Mouse (Mus musculus) liver, postnatal 0 days (tissue): ENCODE measurements around the gene Adamts20. TPM values are rescaled to one million over a fixed set of nuclear protein-coding genes. Genes with fewer than 3 reads are reported as not detected.
A peak's percentile ranks its signal among the peaks of the same experiment; 100 is the strongest.

Experiments used
- ATAC-seq: fragments of 200-750 bp; cut with Nextera tagmentation; 2 replicates; pipeline ENCODE4 v1.8.0; 2017; ENCODE audit warnings: mild to moderate bottlenecking, moderate library complexity
- DNase-seq: peaks from one replicate; pipeline ENCODE4 v3.0.0-alpha.2; 2016
- H3K27ac ChIP-seq: fragments of 300-500 bp; sonication (generic); 2 replicates; pipeline ENCODE4 v1.5.1; 2014; ENCODE audit warnings: antibody characterized with exemption, moderate library complexity, mild to moderate bottlenecking, low read depth
- H3K27me3 ChIP-seq: fragments of 300-500 bp; sonication (generic); 2 replicates; pipeline ENCODE4 v1.6.1; 2014; ENCODE audit warnings: low read length, control low read depth, mixed read lengths; ENCODE audit not compliant: insufficient read depth
- H3K36me3 ChIP-seq: fragments of 300-500 bp; sonication (generic); replicated peaks from 2 replicates; pipeline ENCODE4 v1.6.1; 2014; ENCODE audit warnings: mild to moderate bottlenecking, control low read depth, low read length, moderate library complexity, mixed read lengths; ENCODE audit not compliant: insufficient read depth
- H3K4me1 ChIP-seq: fragments of 300-500 bp; sonication (generic); 2 replicates; pipeline ENCODE4 v1.6.1; 2014; ENCODE audit warnings: antibody characterized with exemption, mild to moderate bottlenecking, control low read depth; ENCODE audit not compliant: insufficient read depth
- H3K4me2 ChIP-seq: fragments of 300-500 bp; sonication (generic); 2 replicates; pipeline ENCODE4 v1.6.1; 2014; ENCODE audit warnings: low read depth, mild to moderate bottlenecking, low read length, moderate library complexity, mixed read lengths
- H3K4me3 ChIP-seq: fragments of 300-500 bp; sonication (generic); 2 replicates; pipeline ENCODE4 v1.5.1; 2014; ENCODE audit warnings: low read depth, low read length
- H3K9ac ChIP-seq: fragments of 300-500 bp; sonication (generic); replicated peaks from 2 replicates; pipeline ENCODE4 v1.6.1; 2014; ENCODE audit warnings: mild to moderate bottlenecking, moderate library complexity
- H3K9me3 ChIP-seq: fragments of 300-500 bp; sonication (generic); 2 replicates; pipeline ENCODE4 v1.6.1; 2016; ENCODE audit warnings: mild to moderate bottlenecking, control low read depth, low read length, mixed read lengths
- CTCF ChIP-seq: sonication (generic); IDR thresholded peaks from 2 replicates; pipeline ENCODE4 v1.5.1; 2016; ENCODE audit warnings: antibody characterized with exemption, low read depth
- EP300 ChIP-seq: IDR thresholded peaks from 2 replicates; pipeline ENCODE4 v1.6.1; 2016; ENCODE audit warnings: antibody characterized with exemption, low read depth, mild to moderate bottlenecking
- WGBS: fragments of 180-500 bp; shearing (Covaris S2); extraction: QIAGEN DNeasy Blood & Tissue Kit; methylation state at CpG from one replicate; pipeline ENCODE4 v1.1.7; 2014; ENCODE audit not compliant: insufficient replicate concordance; 5-methylcytosine and 5-hydroxymethylcytosine counted together
- polyA plus RNA-seq: library from polyadenylated mRNA; unstranded; fragments of >200 nt; fragmentation: Nextera tagmentation; extraction: Ambion mirVana; gene quantifications from 2 replicates; pipeline ENCODE4 v1.2.1, GENCODE M21; 2015

Adamts20 gene
- polyA plus RNA-seq, 1 experiment from 2014 or later, result not detected

DNA sequence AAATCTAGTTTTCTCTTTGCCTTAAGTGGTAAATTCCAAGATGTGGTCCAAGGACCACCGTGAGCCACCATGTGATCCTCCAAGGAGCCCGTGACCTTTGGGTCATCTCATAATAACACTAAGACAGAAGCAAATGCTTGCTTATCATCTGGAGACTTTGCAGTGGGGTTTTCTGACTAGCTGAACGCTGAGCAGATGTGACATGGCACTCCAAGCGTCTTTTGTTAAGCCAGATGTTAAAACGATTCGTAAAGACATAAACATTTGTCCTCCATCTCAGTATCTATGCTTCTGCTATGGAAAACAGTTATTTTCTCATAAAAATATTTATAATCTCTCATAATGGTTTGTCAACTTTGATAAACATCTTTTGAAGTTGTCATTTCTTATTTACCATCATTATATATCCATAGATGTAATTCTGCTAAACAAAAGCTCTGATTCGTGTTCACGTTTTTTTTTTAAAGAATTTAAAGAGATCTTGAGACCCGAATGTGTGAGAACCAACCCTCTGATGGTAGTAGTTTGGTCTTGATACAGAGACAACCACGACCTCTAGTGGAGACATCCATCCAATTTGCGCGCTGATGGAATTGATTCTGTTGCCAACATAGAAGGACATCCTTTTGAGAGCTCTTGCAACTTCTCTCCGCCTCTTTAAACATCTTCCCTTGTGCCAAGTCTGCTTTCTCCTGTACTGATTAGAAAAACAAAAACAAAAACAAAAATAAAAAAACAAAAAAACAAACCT lies 212.1 kb downstream of the Adamts20 start:
- DNase-seq, result no peak
- Histone ChIP-seq H3K9ac (no peak overlapping the region), H3K36me3 (no peaks in the 10 kb centered on the region), H3K9me3 (no peaks in the 10 kb centered on the region), H3K27me3 (no peaks in the 10 kb centered on the region), H3K4me3 (no peak overlapping the region), H3K4me1 (no peaks in the 10 kb centered on the region), H3K27ac (no peak overlapping the region), H3K4me2 (no peak overlapping the region)
- TF ChIP-seq CTCF (peak; percentile 37), EP300 (no peak)
- 63% methylated on average over 13 of the region's 13 CpGs for WGBS
- no peak for ATAC-seq

DNA sequence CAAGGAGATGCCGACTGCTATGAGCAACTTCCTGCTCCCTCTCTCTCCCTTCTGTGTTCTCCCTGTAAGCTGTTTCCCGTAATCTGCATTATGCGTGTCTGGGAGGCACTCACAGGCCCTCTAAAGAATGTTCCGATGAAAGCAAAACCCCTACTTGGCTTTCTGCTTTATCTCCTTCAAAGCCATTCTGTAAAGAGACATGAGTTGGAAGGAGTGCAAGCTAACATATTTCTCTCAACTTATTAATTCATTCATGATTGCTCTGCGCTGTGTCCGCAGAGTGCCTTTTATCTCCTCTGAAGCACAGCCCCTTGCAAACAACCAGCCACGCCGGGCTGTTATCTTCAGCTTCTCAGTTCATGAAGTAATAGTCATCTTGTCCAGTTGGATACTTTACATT lies 215.5 kb downstream of the Adamts20 start:
- no peak overlapping the region for H3K9ac ChIP-seq
- H3K36me3 ChIP-seq, result no peaks in the 10 kb centered on the region
- no peak overlapping the region for H3K4me2 ChIP-seq
- DNase-seq (no peak), ATAC-seq (no peak)
- no peaks in the 10 kb centered on the region for H3K9me3 ChIP-seq
- no peaks in the 10 kb centered on the region for H3K4me1 ChIP-seq
- no peaks in the 10 kb centered on the region for H3K27me3 ChIP-seq
- TF ChIP-seq CTCF (no peak), EP300 (0 out of 2 replicates have a peak, but pooled peaks have one; percentile 18)
- 68% methylated on average over 8 of the region's 8 CpGs for WGBS
- H3K27ac ChIP-seq, result no peak overlapping the region
- no peak overlapping the region for H3K4me3 ChIP-seq

DNA sequence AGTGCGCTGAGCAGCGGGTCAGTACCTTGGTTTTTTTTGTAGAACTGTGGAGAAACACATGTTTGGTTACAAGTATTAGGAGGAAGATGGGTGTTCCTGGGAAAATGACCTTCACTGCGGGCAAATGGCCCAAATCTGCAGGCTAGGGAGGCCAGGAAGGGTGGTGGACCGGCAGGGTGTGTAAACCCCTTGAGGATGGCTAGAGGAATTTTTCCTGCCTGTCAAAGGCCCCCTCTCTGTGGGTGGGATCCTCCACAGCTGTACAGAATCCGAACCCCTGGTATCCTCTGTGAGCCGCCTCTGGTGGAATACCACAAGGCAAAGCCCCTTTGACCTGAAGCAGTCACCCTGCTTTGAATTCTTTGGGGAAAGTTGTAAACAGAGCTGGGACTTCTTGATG lies 216.8 kb downstream of the Adamts20 start:
- 75% methylated on average over 6 of the region's 6 CpGs for WGBS

DNA sequence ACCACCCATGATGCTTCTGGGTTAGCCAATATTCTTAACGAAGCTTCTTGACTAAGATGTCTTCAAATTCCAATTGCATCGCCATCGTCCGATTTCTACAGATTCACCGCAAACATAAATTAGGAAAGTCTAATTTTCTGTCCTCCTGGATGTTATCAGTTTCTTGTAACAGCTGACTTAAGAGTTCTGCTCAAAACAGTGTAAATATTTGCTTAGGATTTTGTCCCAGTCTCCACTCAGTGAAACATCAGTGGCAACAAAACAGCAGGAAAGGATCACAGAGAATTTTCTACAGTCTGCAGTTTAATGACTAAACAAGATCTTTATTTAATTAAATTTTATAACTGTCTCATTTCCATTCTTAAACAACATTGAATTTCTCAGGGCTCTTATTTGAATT lies 218.5 kb downstream of the Adamts20 start:
- Histone ChIP-seq H3K4me1 (no peaks in the 10 kb centered on the region), H3K9me3 (no peaks in the 10 kb centered on the region), H3K9ac (no peak overlapping the region), H3K27me3 (no peaks in the 10 kb centered on the region), H3K36me3 (no peaks in the 10 kb centered on the region), H3K4me2 (no peak overlapping the region), H3K4me3 (no peak overlapping the region), H3K27ac (no peak overlapping the region)
- TF ChIP-seq EP300 (no peak), CTCF (no peak)
- 87% methylated on average over 5 of the region's 5 CpGs for WGBS
- DNase-seq (no peak), ATAC-seq (no peak)

More for the DNA sequence above, 216.8 kb downstream of the Adamts20 start:
- Histone ChIP-seq H3K4me1 (no peaks in the 10 kb centered on the region), H3K27ac (no peak overlapping the region), H3K36me3 (no peaks in the 10 kb centered on the region), H3K4me3 (no peak overlapping the region), H3K9ac (no peak overlapping the region), H3K4me2 (no peak overlapping the region), H3K9me3 (no peaks in the 10 kb centered on the region), H3K27me3 (no peaks in the 10 kb centered on the region)
- TF ChIP-seq CTCF (no peak), EP300 (no peak)
- ATAC-seq (no peak), DNase-seq (no peak)

DNA sequence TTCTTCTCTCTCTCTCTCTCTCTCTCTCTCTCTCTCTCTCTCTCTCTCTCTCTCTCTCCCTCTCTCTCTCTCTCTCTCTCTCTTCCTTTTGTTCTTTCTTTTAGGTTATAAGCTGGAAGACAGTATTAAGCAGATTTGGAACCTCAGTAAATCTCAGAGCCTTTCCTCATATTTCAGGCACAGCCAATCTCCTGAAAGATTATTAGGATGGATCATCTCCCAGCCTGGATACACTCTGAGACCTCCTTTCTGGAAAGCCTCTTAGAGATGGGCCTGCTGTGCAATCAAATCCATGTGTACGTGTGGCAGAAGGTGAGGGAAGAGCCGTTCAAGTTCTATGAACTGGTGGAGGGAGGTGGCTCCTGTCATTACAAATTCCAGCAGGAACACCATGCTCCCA lies 220.9 kb downstream of the Adamts20 start:
- H3K27me3 ChIP-seq, result no peaks in the 10 kb centered on the region
- no peak overlapping the region for H3K27ac ChIP-seq
- no peaks in the 10 kb centered on the region for H3K4me1 ChIP-seq
- H3K9me3 ChIP-seq, result no peaks in the 10 kb centered on the region
- no peak overlapping the region for H3K4me2 ChIP-seq
- H3K36me3 ChIP-seq, result no peaks in the 10 kb centered on the region
- 69% methylated on average over 2 of the region's 2 CpGs for WGBS
- ATAC-seq, result no peak
- no peak overlapping the region for H3K9ac ChIP-seq
- no peak overlapping the region for H3K4me3 ChIP-seq
- TF ChIP-seq CTCF (no peak), EP300 (no peak)
- DNase-seq, result no peak

DNA sequence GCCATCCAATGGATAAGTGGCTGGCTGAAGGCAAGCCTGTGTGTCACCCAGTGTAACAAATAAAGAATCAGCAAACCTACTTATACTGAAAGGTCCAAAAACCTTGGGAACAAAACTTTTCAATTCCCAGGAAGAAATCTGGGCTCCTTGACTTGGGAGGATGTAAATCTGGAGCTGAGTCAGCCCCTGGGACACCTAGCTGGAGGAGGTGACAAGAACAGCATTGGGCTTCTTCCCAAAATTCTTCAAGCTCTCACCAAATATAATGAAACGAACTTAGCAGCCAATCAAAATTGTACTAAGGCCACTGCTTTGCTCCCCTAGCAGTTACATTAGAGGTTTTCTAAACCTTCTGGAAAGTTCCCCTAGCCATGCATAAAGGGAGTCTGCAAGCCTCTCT lies 223.1 kb downstream of the Adamts20 start:
- TF ChIP-seq EP300 (no peak), CTCF (no peak)

DNA sequence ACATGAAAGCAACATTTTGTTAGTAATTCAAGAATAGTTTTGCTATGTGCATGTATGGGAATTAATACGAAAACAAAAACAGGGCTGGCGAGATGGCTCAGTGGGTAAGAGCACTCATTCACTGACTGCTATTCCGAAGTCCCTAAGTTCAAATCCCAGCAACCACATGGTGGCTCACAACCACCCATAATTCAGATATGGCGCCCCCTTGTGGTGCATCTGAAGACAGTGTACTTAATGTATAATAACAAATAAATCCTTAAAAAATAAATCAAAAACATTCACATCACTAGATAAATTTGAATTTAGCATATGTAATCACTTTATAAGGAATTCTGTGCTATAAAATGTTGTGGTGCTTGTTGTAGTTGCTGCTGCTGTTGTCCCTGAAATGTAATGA lies 225.6 kb downstream of the Adamts20 start:
- no peak for ATAC-seq

More for the DNA sequence above, 223.1 kb downstream of the Adamts20 start:
- no peak overlapping the region for H3K27ac ChIP-seq
- no peaks in the 10 kb centered on the region for H3K36me3 ChIP-seq
- H3K4me1 ChIP-seq, result no peaks in the 10 kb centered on the region
- no peak overlapping the region for H3K4me2 ChIP-seq
- ATAC-seq, result no peak
- 78% methylated on average over 1 of the region's 1 CpGs for WGBS
- H3K9ac ChIP-seq, result no peak overlapping the region
- no peak for DNase-seq
- H3K9me3 ChIP-seq, result no peaks in the 10 kb centered on the region
- H3K27me3 ChIP-seq, result no peaks in the 10 kb centered on the region
- no peak overlapping the region for H3K4me3 ChIP-seq

More for the DNA sequence above, 225.6 kb downstream of the Adamts20 start:
- Histone ChIP-seq H3K27me3 (no peaks in the 10 kb centered on the region), H3K27ac (no peak overlapping the region), H3K4me1 (no peaks in the 10 kb centered on the region), H3K9me3 (no peaks in the 10 kb centered on the region), H3K4me2 (no peak overlapping the region), H3K36me3 (no peaks in the 10 kb centered on the region), H3K9ac (no peak overlapping the region), H3K4me3 (no peak overlapping the region)
- peak; percentile 25 for DNase-seq
- TF ChIP-seq CTCF, result peak; percentile 52
- no peak for TF ChIP-seq EP300
- 68% methylated on average over 4 of the region's 4 CpGs for WGBS
